ENCODE assay signal across 21 mouse cellular contexts in the genomic region with DNA sequence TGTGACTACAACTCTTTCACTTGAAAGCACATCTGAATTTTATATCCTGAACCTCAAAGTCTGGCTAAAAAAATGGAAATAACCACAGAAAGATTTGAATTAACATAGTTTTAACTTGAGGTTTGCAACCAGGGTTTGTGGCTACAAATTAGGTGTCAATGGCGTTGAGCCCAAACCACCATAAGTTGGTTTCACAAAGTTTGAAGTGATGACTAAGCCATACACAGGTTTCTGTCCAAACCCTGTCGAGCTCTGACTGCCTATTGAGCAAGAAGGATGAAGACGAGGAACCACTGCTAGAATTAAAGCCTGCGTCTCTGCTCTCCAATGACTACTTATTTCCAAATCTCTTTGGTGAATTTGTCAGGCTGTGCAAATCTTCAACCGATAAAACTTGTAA.
DNase-seq lines count a peak whose midpoint lies in the region; ATAC-seq and TF ChIP-seq lines count a peak whose summit lies in the region.
"Had no signal": no experiment of that assay in that cellular context is flagged by ENCODE, and none has a peak within 500 bp of the region (broad histone marks: within the 10 kb centered on the region; RNA-seq: fewer than 3 reads in every experiment).

No protein-coding gene starts in this region.

- H3K4me2 ChIP-seq in limb, embryonic 14.5 days (replicated peaks; ENCODE audit: low read depth, low read length, severe bottlenecking) = no peak overlapping the region
- no peak overlapping the region for H3K4me2 ChIP-seq in myocyte (ENCODE audit: low read depth)
- H3K4me2 ChIP-seq: forebrain, embryonic 15.5 days; heart, embryonic 11.5 days; hindbrain, embryonic 13.5 days; limb, embryonic 15.5 days had no signal

- no peaks in the 10 kb centered on the region for H3K9me3 ChIP-seq in limb, embryonic 14.5 days (ENCODE audit: control insufficient read depth, low read length)
- no peaks in the 10 kb centered on the region for H3K9me3 ChIP-seq in limb, embryonic 10.5 days (replicated peaks)
- H3K9me3 ChIP-seq: forebrain, embryonic 15.5 days; hindbrain, embryonic 13.5 days; limb, embryonic 15.5 days had no signal

- no peaks in the 10 kb centered on the region for H3K4me1 ChIP-seq in limb, embryonic 14.5 days (ENCODE audit: control insufficient read depth, insufficient read depth, low read length)
- H3K4me1 ChIP-seq in limb, embryonic 10.5 days = no peaks in the 10 kb centered on the region
- H3K4me1 ChIP-seq: hindbrain, embryonic 13.5 days; limb, embryonic 15.5 days had no signal

- TF ChIP-seq POLR2A in limb, embryonic 14.5 days (IDR thresholded peaks at IDR 0.05; ENCODE audit: borderline replicate concordance, extremely low read depth, insufficient read depth, insufficient read length) = no peak
- no peak for TF ChIP-seq POLR2A in myocyte (IDR thresholded peaks at IDR 0.05; ENCODE audit: insufficient read length, low read depth)

- no peak overlapping the region for H3K9ac ChIP-seq in limb, embryonic 14.5 days (ENCODE audit: low read depth, low read length, severe bottlenecking)
- H3K9ac ChIP-seq: forebrain, embryonic 15.5 days; hindbrain, embryonic 13.5 days; limb, embryonic 15.5 days had no signal

- no peak; the same call in 1 of the 2 replicates for ATAC-seq in limb, embryonic 14.5 days (ENCODE audit: low FRiP score, low read depth)
- ATAC-seq: CD4-positive, CD25-positive, alpha-beta regulatory T cell, adult 4 months; forebrain, embryonic 15.5 days; inflammation-experienced regulatory T-cells, adult 6 months had no signal

- WGBS in limb, embryonic 14.5 days = 53% methylated on average over 5 of the region's 5 CpGs
- WGBS in limb, embryonic 10.5 days = 87% methylated on average over 5 of the region's 5 CpGs

- no peak overlapping the region for H3K27ac ChIP-seq in limb, embryonic 14.5 days (replicated peaks; ENCODE audit: low read depth, low read length)
- no peak overlapping the region for H3K27ac ChIP-seq in limb, embryonic 10.5 days
- no peak overlapping the region for H3K27ac ChIP-seq in left cerebral cortex, adult 2 months
- H3K27ac ChIP-seq: forebrain, embryonic 15.5 days; hindbrain, embryonic 13.5 days; limb, embryonic 15.5 days had no signal

- no peaks in the 10 kb centered on the region for H3K36me3 ChIP-seq in limb, embryonic 14.5 days (ENCODE audit: control insufficient read depth, insufficient read depth, low read length)
- no peaks in the 10 kb centered on the region for H3K36me3 ChIP-seq in limb, embryonic 10.5 days
- no peaks in the 10 kb centered on the region for H3K36me3 ChIP-seq in myocyte (ENCODE audit: control insufficient read depth, insufficient read depth)
- H3K36me3 ChIP-seq: forebrain, embryonic 15.5 days; hindbrain, embryonic 13.5 days; limb, embryonic 15.5 days had no signal

- no peaks in the 10 kb centered on the region for H3K27me3 ChIP-seq in limb, embryonic 14.5 days (ENCODE audit: control insufficient read depth, insufficient read depth, low read length)
- no peaks in the 10 kb centered on the region for H3K27me3 ChIP-seq in limb, embryonic 10.5 days (ENCODE audit: low read depth, poor library complexity, severe bottlenecking)
- no peaks in the 10 kb centered on the region for H3K27me3 ChIP-seq in myocyte (ENCODE audit: control insufficient read depth, insufficient read depth, insufficient read length)
- H3K27me3 ChIP-seq: forebrain, embryonic 15.5 days; hindbrain, embryonic 13.5 days; limb, embryonic 15.5 days had no signal

- peak; percentile 51 for DNase-seq in limb, embryonic 14.5 days (ENCODE audit: low spot score)
- DNase-seq in limb, embryonic 10.5 days (ENCODE audit: low spot score) = no peak
- DNase-seq in 416B (ENCODE audit: low read depth) (peak; percentile 18), adipocyte (ENCODE audit: low spot score) (peak; percentile 10)
- DNase-seq in left cerebral cortex, adult 8-10 months (ENCODE audit: low spot score in 2 of 2) = no peak
- no peak for DNase-seq in left cerebral cortex, adult 2 months (ENCODE audit: extremely low spot score in 1 of 2, low spot score in 2 of 2)
- DNase-seq: cerebellum, adult 8-10 months; gastrocnemius, postnatal 36 days; heart, postnatal 14 days; kidney, adult 8-10 months; kidney, postnatal 36 days; midbrain, embryonic 14.5 days; thymus, postnatal 36 days had no signal

- no peak overlapping the region for H3ac ChIP-seq in myocyte (ENCODE audit: control insufficient read depth, insufficient read length)

- no peaks in the 10 kb centered on the region for H3K79me2 ChIP-seq in myocyte (ENCODE audit: control insufficient read depth, insufficient read depth)

- intact Hi-C loops in left cerebral cortex, adult 2 months (cut with DNase I) = no loop called here

- H3K4me3 ChIP-seq in limb, embryonic 14.5 days (replicated peaks; ENCODE audit: low read length) = no peak overlapping the region
- H3K4me3 ChIP-seq in limb, embryonic 10.5 days = no peak overlapping the region
- H3K4me3 ChIP-seq in myocyte = no peak overlapping the region
- no peak overlapping the region for H3K4me3 ChIP-seq in left cerebral cortex, adult 2 months
- H3K4me3 ChIP-seq: erythroblast, embryonic 14.5 days; forebrain, embryonic 15.5 days; hindbrain, embryonic 13.5 days; limb, embryonic 15.5 days had no signal

- TF ChIP-seq CTCF in left cerebral cortex, adult 2 months (IDR thresholded peaks at IDR 0.05) = no peak

TF ChIP-seq in myocyte, 11 proteins besides CTCF, POLR2A, EP300 and RAD21:
- no peak for TF ChIP-seq E2F4 (IDR thresholded peaks at IDR 0.05; ENCODE audit: insufficient read depth)
- TF ChIP-seq REST (IDR thresholded peaks at IDR 0.05; ENCODE audit: insufficient read depth, insufficient read length) = no peak
- no peak for TF ChIP-seq SRF (IDR thresholded peaks at IDR 0.05; ENCODE audit: control insufficient read depth, insufficient read length, low read depth)
- no peak for TF ChIP-seq POLR2AphosphoS2 (IDR thresholded peaks at IDR 0.05; ENCODE audit: insufficient read length, low read depth)
- no peak for TF ChIP-seq MYOG (IDR thresholded peaks at IDR 0.05; ENCODE audit: control insufficient read depth in 1 of 3, insufficient read depth in 1 of 3, insufficient read length in 2 of 3, low read depth in 2 of 3)
- TF ChIP-seq MYOD1 (IDR thresholded peaks at IDR 0.05; ENCODE audit: control insufficient read depth in 1 of 3, insufficient read length in 2 of 3, low read depth in 2 of 3) = no peak
- peak; percentile 72; the same call in 1 of the 2 replicates for TF ChIP-seq CEBPB (IDR thresholded peaks at IDR 0.05; ENCODE audit: insufficient read depth, poor library complexity, severe bottlenecking)
- no peak for TF ChIP-seq MAX (IDR thresholded peaks at IDR 0.05; ENCODE audit: low read depth)

Comparison
In these comparisons a context has a peak if more than half of its experiments do, and no peak if none do; other contexts are left out.
1. DNase-seq: peak in limb, embryonic 14.5 days (single experiment), 416B (single experiment) and adipocyte (single experiment); none in limb, embryonic 10.5 days (single experiment), left cerebral cortex, adult 8-10 months (0 of 2) and left cerebral cortex, adult 2 months (0 of 2).